Mouse (Mus musculus): ENCODE measurements around the gene Cnmd.

- TF ChIP-seq CTCF (IDR thresholded peaks at IDR 0.05; ENCODE audit: low read depth, low read length), result no peak
- TF ChIP-seq POLR2A (IDR thresholded peaks at IDR 0.05; ENCODE audit: extremely low read depth, insufficient read depth, low read length), result no peak
Measured at GRCm38 (mm10) chr14:79645378-79645777, 16.6 kb downstream of the Cnmd start.

Measured in liver, adult 2 months (tissue).